Mouse (Mus musculus): ENCODE results near the gene Capza3. TPM values are rescaled to one million over a fixed set of nuclear protein-coding genes. Genes with fewer than 3 reads are reported as not detected.

Gene Capza3
- not detected in 2 replicates for polyA plus RNA-seq (2015; fragmentation: Nextera tagmentation; extraction: Ambion mirVana)

GRCm38 (mm10) chr6:140040952-140041351, at the start of gene Capza3:
Capza3 (plus strand) TSS chr6:140041252.

GRCm38 (mm10) chr6:140041357-140041756, 305 bp downstream of the Capza3 start, which contains the start of gene Plcz1:
Plcz1 (minus strand) TSS chr6:140041457.

Other genes with a start within 250 kb of the Capza3 start
- 0.09 and 0.20 TPM in 2 replicates for gene Plcz1, start 205 bp downstream of the Capza3 start, polyA plus RNA-seq (2015; fragmentation: Nextera tagmentation; extraction: Ambion mirVana)